Mouse (Mus musculus): ENCODE results near the gene Cntn4.

The Cntn4 gene

DNA sequence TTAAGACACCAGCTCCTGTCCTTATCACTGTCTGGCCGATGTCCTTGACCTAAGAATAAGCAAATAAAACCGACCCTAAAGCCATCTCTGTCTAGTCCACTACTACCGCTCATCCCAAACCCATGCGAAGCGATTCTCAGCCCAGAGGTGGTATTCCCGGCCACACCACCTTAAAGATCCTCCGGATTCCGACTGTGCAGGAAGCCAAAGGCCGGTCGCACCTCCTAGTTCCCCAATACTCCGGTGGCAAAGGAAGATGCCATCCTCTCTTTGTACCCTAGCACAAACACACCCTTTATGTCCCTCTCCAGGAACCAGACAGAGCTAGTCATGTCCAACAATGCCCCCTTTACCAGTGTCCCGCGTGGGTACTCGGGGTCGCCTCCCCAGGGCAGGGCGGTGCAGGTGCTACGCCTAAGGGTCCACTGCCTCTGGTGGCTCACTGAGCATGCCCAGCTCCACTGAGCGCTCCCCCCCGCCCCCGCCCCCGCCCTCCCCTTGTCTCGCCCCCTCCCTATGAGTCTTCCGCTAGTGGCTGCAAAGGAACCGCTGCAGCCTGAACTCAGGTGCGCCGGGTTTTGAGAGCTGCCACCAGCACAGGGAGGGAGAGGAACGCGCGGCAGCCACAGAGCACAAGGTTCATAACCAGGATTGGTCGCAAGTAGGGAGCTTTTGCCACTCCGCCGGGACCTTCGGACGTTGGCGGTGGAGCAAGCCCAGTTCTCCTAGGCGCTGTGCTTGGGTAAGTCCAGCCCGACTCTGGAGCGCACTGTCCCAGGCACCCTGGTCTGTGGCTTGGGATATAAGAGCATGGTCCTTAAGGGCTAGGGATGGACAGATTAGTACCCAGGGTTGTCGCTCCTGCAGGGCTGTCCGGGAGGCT lies at the start of gene Cntn4:
Gene Cntn4, plus strand, starts transcription at position 512 of the 883 bp plus-strand sequence.
- DNase-seq (ENCODE audit: low read depth), result no peak

DNA sequence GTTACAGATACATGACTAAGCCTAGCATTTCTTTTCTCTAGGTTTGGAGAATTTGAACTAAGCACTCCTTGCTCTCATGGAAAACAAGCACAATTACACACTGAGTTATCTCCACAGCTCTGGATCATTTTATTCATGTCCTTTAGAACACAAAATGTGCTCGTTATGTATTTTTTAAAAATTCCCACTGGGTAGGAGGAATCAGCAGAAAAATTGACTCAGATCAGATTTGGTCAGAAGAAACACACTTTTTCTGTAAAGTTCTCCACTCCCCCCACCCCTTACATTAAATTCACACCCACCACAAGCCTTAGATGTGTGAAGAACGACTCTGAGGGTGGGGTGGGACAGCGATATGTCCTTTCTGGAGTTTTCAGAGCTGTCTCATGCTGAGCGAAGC lies 3.2 kb upstream of the Cntn4 start:
- no peak for DNase-seq (ENCODE audit: low read depth)

DNA sequence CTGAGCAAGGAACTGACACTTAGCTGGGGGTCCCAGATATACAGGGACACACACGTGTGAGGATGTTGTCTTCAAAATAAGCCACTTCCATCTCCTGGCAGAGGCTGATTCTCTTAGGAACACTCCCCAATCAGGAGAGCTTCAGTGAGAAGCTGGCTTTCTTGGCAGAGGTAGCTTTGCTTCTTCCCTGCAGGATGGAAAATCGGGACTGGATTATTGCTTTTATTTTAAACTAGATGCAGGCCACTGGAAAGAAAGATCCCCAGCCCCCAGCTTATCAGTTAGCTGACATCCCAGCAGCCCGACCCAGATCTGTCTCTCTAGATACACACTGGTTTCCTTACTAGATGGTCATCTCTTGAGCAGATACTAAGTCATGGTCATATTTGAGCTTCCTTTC lies 2.4 kb upstream of the Cntn4 start:
- DNase-seq (ENCODE audit: low read depth), result no peak

DNA sequence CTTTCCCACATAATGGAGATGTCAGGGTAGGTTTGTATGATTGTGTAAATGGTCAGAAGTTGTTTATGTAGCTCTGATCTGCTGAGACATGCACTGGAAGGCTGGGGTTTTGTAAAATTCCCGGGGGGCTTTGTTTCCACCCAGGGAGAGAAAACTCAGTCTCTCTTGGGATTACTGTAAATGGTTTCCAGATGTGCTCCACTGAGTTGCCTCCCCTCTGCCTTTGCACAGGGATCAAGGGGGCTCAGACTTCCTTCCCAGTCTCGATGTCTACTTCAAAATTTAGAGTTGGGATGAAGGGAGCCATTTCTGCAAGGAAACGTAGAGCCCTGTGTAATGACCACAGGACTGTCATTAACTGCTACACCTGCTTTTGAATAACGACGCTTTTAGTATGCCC lies 823 bp upstream of the Cntn4 start:
- DNase-seq (ENCODE audit: low read depth), result no peak

DNA sequence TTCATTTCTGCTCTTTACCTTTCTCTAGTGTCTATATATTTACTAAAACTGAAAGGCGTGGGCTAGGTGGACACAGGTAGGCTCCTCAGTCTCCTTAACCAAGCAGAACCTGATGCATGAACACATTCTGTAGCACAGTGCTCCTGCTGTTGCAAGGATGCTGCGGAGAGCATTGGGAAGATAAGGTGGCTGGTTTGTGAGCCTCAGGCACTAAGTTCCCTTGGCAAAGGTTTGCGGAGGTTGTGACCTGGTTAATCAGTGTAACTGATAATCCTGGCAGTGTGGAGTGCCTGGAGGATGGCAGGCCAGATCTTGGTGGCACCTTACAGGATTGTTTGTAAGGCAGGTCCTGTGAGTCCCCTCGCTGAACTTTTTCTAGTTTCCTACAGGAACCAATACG lies 1.3 kb downstream of the Cntn4 start:
- DNase-seq (ENCODE audit: low read depth), result no peak

DNA sequence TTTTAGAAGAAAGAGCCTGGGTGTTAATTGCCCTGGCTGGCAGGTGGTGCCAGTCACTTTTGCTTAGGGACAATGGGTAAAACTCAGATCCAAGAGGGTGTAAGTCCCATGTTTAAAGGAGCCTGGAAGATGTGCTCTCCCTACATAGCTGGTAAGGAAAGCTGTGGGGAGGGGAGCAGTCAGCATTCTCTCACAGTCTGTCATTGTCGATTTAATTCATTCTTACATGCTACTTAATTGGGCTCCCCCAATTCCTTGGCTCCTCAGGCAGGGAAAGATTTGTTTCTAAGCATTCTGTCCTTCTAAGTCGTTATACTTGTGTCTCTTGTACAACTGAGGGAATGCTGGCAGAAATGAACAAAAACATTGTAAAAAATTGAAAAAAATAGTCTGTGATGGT lies 4.0 kb downstream of the Cntn4 start:
- no peak for DNase-seq (ENCODE audit: low read depth)

DNA sequence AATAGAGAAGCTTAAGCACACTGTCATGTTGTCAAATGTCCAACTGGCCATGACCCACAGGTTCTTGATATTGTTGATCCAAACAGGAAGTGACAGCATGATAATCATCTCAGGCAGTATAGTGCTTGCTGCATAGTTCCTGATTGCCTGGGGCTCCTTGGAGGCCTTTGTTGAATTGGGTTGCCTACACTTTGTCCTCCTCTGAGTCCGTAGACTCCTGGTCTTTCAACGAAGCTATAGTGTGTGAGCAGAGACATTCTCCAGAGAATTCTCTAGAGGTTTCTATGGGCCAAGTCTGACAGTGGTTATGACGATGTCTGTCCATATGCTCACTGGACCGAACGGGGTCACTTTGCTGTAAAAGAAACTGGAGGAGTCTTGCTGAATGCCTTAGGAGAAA lies 5.8 kb downstream of the Cntn4 start:
- DNase-seq (ENCODE audit: low read depth), result no peak

DNA sequence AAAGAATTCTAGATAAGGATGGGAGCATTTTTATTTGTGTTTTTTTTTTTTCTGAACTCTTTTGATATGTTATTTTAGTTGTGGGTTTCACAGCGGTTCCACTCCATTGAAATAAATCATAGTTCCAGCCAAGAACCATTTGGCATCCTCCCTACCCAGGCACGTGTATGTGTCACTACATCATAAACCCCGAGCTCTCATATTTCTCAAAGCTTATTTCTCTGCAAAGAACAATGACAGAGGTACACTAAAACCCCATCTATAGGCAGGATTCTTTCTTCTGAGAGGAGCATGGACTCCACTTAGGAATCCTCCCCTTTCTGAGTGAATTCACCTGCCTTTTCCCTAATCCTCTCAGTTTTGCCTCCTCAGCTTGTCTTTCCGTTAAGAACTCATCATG lies 6.7 kb downstream of the Cntn4 start:
- no peak for DNase-seq (ENCODE audit: low read depth)

DNA sequence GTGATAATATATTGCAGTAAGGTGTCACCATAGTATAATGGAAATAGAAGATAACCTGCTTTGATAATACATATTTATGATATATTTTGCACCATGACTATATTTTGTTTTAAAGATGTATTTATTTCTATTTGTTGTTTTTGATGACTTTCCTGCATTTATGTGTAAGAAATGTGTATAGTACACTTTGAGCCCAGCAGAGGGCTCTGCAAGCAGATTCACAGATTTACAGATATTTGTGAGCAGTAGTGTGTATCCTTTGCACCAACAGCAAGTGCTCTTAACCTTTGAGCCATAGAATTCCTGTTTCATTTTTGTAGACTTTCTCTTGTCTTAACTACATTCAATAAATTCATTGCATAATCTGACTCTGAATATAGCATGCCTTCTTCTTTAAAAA lies 10.7 kb downstream of the Cntn4 start:
- no peak for DNase-seq (ENCODE audit: low read depth)

DNA sequence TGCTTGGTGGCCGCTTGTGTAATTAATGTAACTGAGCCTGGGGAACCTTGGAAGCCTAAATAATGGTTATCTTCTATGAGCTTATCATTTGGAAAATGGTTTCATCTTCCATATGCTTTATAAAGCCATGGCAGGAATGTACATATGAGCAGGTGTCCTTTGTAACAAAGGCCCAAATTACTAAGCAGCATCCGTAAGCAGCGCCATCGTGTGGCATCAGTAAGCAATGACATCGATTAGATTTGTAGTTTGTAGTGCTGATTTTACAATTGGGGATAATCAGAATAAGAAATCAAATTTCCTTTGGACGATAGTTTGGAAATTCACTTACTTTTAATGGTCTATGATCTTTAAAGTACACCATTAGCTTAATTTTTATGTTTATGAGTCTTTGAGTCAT lies 64.6 kb downstream of the Cntn4 start:
- no peak for DNase-seq (ENCODE audit: low read depth)

DNA sequence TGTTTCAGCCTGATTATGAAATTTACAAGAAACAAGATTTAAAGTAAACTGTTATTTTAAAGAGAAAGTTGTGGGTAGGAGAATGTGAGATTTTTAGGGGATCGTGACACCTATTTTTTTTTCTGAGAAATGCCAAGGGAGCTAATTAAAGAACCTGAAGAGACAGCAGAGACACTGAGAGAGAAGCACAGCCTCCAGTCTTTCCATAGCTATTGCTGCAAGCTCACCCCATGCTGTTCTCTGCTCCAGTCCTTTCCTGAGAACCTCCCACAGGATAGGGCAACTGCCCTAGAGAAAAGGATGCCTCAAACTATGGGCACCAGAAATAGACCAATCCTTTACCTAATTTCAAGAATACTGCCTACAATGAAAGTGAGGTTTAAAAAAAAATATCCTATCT lies 103.2 kb downstream of the Cntn4 start:
- no peak for DNase-seq (ENCODE audit: low read depth)

DNA sequence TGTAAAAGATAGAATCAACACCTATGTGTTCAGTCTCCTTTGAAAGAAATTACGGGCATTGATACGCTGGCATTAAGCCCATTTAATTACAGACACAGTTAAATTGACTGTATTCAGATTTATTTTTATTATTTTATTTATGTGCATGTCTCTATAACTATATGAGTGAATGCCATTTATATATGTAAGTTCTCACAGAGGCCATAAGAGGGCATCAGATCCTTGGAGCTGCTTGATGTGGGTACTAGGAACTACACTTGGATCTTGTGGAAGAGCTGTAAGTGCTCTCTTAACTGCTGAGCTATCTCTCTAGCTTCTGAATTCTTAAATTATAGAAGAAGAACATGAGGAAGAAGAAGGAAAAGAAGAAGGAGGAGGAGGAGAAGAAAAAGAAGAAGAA lies 111.0 kb downstream of the Cntn4 start:
- DNase-seq (ENCODE audit: low read depth), result no peak

DNA sequence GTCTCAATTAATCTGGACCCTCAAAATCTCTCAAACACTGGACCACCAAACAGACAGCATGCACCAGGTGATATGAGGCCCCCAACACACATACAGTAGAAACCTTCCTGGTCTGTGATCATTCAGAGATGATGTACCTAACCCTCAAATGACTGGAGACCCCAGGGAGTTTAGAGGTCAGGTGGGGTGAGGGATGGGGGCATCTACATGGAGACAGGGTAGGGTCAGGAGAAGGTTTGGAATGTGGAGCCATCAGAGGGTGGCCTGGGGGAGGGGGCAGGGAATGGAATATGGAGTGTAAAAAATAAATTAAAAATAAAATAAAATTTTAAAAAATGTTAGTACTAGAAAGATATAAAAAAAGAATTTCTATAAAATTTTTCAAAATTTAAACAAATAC lies 157.6 kb downstream of the Cntn4 start:
- no peak for DNase-seq (ENCODE audit: low read depth)

DNA sequence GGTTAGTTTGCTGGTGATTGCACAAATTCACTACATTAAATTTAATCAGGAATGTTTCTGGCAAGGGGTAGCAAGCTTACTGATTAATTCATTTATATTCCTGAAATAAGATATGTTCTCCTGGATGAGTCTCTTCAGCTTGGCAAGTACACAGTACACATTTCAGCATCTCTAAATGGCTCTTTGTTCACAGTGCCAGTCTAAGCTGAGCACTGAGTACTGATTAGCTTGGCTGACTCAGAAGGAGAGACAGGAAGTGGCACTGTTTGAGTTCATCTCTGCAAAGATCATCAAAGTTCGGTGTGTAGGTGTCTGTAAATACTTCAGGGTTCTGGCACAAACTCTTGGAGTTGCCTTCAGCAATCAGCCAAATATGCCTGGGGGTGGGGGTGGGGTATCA lies 169.8 kb downstream of the Cntn4 start:
- no peak for DNase-seq (ENCODE audit: low read depth)

DNA sequence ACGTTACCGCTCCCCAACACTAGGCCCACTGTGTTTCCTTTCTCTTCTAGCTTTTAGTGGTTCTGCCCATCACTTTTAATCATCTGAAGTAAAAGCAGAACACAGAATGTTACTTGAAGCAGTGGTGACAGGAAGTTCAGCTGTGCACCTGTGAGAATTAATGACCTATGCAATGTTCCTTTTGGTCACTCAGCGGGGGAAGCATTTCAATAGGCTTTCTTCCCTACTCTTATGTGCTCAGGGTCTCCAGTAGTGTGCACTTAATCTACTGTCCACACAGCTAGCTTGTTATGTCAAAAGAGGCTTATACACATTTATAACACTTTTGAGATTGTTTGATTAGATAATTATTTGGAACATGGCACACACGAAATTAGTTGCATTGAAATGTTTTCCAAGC lies 215.4 kb downstream of the Cntn4 start:
- no peak for DNase-seq (ENCODE audit: low read depth)

DNA sequence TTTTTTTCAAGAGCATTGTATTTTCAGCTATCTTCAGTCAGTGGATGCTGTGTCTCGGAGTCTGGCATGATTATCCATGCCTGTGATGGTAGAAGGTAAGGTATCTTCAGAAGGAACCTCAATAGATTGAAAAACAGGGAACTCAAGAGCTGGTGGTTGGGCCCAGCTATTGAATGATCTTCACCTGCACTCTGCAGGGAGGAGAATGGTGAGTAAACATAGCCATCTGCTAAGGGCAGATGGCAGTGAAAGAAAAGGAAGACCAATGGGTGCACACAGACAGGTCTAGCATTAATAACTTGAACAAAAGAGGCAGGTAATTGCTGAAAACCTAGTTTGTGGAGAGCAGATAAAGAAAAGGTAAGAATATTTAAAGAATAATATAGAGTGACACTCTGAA lies 261.0 kb downstream of the Cntn4 start:
- no peak for DNase-seq (ENCODE audit: low read depth)

DNA sequence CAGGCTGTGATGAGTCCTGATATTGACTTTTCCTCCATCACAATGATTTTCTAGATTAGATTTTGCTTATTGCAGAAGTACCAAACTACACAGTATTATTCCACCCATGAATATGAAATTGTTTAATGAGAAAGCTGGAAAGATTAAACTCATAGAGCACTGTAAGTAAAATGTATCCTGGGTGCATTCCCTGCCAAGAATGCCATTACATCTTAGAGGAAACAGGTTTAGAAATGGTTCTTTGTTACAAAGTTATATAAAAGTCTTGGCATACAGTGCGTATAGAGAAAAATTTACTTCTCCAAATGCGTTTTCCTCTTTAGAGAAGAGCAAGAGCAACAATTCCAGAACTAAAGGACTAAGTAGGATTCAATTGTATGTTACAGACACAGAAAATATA lies 261.8 kb downstream of the Cntn4 start:
- DNase-seq (ENCODE audit: low read depth), result no peak

DNA sequence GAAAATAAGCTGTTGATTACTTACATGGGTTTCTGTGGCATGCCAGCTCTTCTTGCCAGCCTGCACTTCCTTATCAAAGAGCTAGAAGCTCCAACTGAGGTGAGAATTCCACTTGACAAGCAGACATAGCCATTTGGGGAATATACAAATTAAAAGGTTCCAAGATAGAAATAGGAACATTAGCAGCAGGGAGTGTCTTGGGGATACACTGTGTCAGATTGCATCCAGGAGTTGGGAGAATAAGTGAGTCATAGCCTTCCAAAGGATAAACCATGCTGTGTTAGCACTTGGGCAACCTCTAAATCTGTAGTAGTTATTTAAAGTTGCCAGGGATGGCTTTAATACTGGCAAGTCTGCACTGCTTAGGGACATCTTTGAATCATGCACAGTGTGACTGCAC lies 263.1 kb downstream of the Cntn4 start:
- no peak for DNase-seq (ENCODE audit: low read depth)

DNA sequence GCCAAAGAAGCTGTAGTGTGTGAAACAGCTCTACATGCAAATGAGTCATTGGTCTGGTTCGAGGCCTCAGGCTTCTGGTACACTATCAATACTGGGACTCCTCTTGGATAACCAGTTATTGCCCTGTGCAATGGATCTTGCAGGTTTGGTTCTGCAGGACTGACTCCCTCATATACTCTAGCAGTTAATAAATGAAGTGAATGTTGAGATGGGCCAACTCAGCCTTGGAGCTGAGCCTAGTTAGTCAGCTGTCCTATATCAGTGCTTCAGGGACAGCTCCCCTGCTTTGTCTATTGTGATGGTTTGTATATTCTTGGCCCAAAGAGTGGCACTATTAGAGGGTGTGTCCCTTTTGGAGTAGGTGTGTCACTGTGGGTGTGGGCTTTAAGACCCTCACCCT lies 314.0 kb downstream of the Cntn4 start:
- no peak for DNase-seq (ENCODE audit: low read depth)

DNA sequence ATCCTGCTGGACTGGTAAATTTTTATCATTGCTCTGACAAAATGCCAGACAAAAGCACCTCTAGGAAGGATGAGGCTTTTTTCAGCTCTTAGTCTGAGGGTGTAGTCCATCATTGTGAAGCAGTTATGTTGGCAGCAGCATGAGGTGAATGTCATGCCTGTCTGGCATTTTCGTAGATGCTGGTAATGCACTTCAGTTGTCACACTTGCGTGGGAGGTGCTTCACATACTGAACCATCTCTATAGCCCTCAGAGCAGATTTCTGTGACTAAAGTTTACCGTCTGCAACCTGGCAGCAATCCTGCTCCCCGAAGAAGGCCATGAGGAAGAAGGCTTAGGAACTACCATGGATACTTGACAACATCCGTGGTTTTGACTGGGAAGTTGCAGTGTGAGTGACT lies 335.6 kb downstream of the Cntn4 start:
- DNase-seq (ENCODE audit: low read depth), result no peak

DNA sequence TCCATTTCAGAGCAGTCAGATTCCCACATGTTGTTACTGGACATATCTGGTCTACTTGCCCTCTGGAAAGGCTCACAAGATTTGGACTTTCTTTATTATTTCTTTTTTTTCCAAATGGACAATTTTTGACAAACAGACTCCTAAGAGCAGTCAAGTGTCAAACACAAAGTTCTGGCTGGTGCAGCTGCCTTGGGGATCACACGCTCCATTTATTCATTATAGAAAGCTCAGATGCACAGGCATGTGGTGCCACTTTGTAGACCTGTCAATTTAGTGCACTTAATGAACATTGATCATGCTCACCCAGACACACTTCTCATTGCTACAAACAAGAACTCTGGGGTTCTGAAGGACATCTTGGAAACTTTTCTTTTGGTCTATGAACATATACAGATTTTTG lies 337.7 kb downstream of the Cntn4 start:
- no peak for DNase-seq (ENCODE audit: low read depth)

DNA sequence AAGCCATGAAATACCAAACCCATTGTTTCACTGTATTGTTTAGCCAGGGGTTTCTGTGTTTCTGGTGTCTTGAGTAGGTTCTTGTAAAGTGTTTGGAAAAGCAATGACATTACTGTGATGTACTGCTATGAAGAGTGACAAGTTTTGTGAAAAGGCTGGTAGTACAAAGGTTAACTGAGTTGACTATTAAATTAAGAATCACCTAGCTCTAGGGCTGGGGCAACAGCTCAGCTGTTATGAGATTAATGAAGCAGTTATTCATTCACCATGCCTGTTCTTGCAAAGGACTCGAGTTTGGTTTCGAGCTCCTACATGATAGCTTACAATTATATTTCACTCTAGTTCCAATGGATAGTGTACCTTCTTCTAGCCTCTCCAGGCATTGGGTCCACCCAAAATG lies 371.4 kb downstream of the Cntn4 start:
- no peak for DNase-seq (ENCODE audit: low read depth)

DNA sequence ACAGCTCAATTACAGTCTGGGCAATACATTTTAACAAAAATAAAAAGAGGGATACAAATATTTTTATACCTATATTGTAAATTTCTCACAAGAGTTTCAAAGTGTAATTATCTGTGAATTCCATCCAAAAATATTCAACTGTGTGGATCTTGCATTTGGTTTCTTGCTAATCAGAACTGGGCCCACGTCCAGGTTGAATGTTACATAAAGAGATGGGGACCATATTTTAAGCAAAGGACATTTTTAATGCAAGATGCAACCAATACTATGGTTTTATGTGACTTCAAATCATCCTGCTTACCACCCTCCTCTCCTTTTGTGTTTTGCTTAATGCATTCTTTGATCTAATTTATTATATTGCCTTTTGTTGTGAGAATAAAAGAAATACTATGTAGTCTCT lies 378.7 kb downstream of the Cntn4 start:
- no peak for DNase-seq (ENCODE audit: low read depth)

DNA sequence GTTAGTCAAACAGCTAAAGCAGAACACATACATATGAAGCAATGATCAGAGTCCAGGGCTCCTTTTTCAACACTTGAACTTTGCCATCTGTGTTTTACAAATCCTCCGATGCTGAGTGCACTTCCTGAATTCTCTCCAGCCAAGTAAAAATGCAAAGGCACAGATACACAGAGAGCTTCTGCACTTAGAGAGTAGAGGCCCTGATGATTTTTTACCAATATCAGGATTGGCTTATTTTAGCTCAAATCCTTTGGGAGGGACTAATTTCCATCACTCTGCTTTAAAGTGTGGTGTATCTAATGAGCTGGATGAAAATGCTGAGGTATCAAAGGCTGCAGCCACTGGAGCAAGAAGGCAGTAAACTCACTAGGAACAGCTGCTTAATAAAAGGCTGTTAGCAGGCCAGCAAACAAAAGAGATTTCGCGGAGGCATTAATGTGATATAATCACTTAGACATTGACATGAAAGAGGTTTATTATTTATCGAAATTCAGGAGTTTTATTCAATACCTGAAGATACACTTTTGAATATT lies 400.7 kb downstream of the Cntn4 start:
- no peak for DNase-seq (ENCODE audit: low read depth)
